Mouse (Mus musculus) ovary, adult 10 weeks (tissue): ENCODE data around the gene Vsx1. TPM values are rescaled to one million over a fixed set of nuclear protein-coding genes. Genes with fewer than 3 reads are reported as not detected.

ENCODE experiments used
- polyA plus RNA-seq: library from polyadenylated mRNA; stranded (reverse); fragments of 350-450 nt; fragmentation: Illumina TruSeq; extraction: RNeasy Lipid Tissue Mini Kit (QIAGEN cat#74804); gene quantifications from one replicate; pipeline ENCODE4 v1.2.3, GENCODE M21; 2014

Gene Vsx1
- polyA plus RNA-seq: not detected

DNA sequence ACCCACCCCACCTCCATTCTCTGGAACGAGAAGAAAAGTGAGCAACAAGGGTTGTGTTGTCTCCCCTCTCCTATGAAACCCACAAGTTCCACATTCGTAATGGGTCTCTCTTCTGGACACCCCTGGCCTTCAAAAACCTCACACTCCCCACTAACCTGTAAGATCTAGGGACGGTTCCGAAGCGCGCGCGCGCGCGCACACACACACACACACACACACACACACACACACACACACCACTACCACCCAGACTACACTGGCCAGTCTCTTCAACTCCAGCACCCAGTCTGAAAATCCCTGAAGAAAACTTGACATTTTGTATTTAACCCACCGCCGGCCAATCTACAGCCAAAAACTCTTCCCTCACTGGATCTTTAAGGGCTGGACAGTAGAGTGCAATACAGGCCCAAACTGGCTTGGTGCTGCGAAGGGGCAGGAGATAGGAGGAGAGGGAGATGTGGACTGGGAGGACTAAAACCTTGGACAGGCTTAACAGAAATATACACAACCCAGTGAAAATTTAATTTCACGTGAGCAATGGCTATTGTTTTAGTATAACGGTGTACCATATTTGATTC, at the start of gene Vsx1:
Gene Vsx1 (minus strand): TSS at position 138 of the 578 bp plus-strand sequence.

DNA sequence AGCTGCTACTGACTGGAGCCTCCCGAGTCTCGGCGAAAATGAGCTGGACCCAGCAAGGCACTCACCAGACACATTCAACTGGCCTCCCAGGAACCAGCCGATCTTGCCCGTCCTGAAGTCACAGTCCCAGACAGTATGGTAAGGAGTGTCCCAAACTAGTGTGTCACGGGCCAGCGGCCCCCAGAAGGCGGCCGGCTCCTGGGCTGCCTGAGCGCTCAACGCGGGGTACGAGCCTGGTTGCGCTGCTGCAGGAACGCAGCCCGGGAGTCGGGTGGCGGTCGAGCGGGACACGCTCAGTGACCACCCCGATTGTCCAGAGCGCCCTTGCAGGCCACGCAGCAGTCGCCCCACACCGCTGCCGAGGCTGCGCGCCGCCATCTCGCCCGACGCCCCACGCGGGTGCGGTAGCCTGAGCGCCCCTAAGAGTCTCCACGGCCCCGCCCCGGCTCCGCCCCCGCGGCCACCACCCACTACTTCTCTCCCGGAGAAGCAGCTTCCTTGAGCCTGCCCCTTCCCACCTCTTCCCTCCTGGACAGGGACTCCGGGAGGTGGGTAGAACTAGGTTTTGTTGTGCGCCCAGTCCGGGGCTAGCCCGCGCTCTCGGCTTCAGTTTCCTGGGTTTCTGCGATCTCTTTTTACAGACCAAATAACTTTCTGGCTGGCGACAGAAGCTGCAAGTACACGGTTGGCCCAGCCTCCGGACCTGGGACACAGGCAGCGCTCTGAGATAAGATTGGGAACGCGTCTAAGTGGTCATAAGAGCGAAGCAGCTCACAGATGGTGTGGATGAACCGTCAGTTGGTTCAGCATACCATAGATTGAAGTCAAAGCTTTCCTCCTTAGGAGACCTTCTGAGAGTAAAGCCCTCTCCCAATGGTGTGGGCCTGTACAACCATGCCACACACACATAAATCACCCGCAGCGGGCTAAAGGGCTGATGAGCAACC, 21.1 kb downstream of the Vsx1 start, which contains the start of gene Acss1:
Gene Acss1 (minus strand): TSS at position 681 of the 947 bp plus-strand sequence.

Other genes with a start within 250 kb of the Vsx1 start
- gene Zfp442, start 237.9 kb downstream of the Vsx1 start, polyA plus RNA-seq: 44.0 TPM
- gene Zfp345, start 204.3 kb downstream of the Vsx1 start, polyA plus RNA-seq: 10.7 TPM
- not detected for gene Cst7, start 118.9 kb downstream of the Vsx1 start, polyA plus RNA-seq
- gene Apmap, start 80.8 kb downstream of the Vsx1 start, polyA plus RNA-seq: 46.2 TPM
- gene Acss1, start 20.9 kb downstream of the Vsx1 start, polyA plus RNA-seq: 10.3 TPM
- gene Entpd6, start 59.7 kb upstream of the Vsx1 start, polyA plus RNA-seq: 1.8 TPM
- 23.2 TPM for gene Pygb, start 97.4 kb upstream of the Vsx1 start, polyA plus RNA-seq
- 136 TPM for gene Abhd12, start 215.4 kb upstream of the Vsx1 start, polyA plus RNA-seq
- 20.1 TPM for gene Gins1, start 216.0 kb upstream of the Vsx1 start, polyA plus RNA-seq